Mouse (Mus musculus): Measurements from ENCODE around the gene Krtcap2.
"Not testable (repeated sequence)": the region's sequence is repeated elsewhere in the genome, so short reads cannot be mapped to it uniquely, and the experiment has no call there.

Krtcap2 gene

GRCm38 (mm10) chr3:89245688-89246171 lies at the start of gene Krtcap2:
Krtcap2 (plus strand) TSS chr3:89245966.
- DNase-seq (ENCODE audit: low spot score in 2 of 2), result no peak

- peak; percentile 88 to 93 for DNase-seq (ENCODE audit: low spot score in 2 of 2)
These were observed 49.5 kb upstream of the Krtcap2 start for GRCm38 (mm10) chr3:89195979-89196877.

- DNase-seq (ENCODE audit: low spot score in 2 of 2), result no peak
These were observed 45.9 kb upstream of the Krtcap2 start for GRCm38 (mm10) chr3:89199839-89200238.

- peak; percentile 75 to 87 for DNase-seq (ENCODE audit: low spot score in 2 of 2)
These were observed 43.3 kb upstream of the Krtcap2 start, which contains the start of gene Gba for GRCm38 (mm10) chr3:89202253-89203141. Gba (plus strand) TSS chr3:89202928.

- DNase-seq (ENCODE audit: low spot score in 2 of 2), result no peak
These were observed 42.6 kb upstream of the Krtcap2 start for GRCm38 (mm10) chr3:89203142-89203514.

- no peak for DNase-seq (ENCODE audit: low spot score in 2 of 2)
These were observed 39.7 kb upstream of the Krtcap2 start for GRCm38 (mm10) chr3:89206079-89206478.

GRCm38 (mm10) chr3:89206695-89207094 lies 39.1 kb upstream of the Krtcap2 start:
- DNase-seq (ENCODE audit: low spot score in 2 of 2), result no peak

- DNase-seq (ENCODE audit: low spot score in 2 of 2), result no peak
These were observed 37.6 kb upstream of the Krtcap2 start for GRCm38 (mm10) chr3:89208075-89208657.

- no peak for DNase-seq (ENCODE audit: low spot score in 2 of 2)
These were observed 37.0 kb upstream of the Krtcap2 start for GRCm38 (mm10) chr3:89208736-89209135.

- no peak for DNase-seq (ENCODE audit: low spot score in 2 of 2)
These were observed 36.0 kb upstream of the Krtcap2 start for GRCm38 (mm10) chr3:89209731-89210130.

- DNase-seq (ENCODE audit: low spot score in 2 of 2), result no peak
These were observed 35.6 kb upstream of the Krtcap2 start for GRCm38 (mm10) chr3:89210162-89210561.

GRCm38 (mm10) chr3:89210731-89211130 lies 35.0 kb upstream of the Krtcap2 start:
- no peak for DNase-seq (ENCODE audit: low spot score in 2 of 2)

GRCm38 (mm10) chr3:89213803-89214530 lies 31.8 kb upstream of the Krtcap2 start:
- peak; percentile 93 to 96 for DNase-seq (ENCODE audit: low spot score in 2 of 2)

- no peak for DNase-seq (ENCODE audit: low spot score in 2 of 2)
These were observed 30.9 kb upstream of the Krtcap2 start, which contains the start of gene Thbs3 for GRCm38 (mm10) chr3:89214681-89215411. Thbs3 (plus strand) TSS chr3:89215180.

- DNase-seq (ENCODE audit: low spot score in 2 of 2), result peak; percentile 62 to 86
These were observed 29.9 kb upstream of the Krtcap2 start for GRCm38 (mm10) chr3:89215853-89216252.

GRCm38 (mm10) chr3:89216407-89216806 lies 29.4 kb upstream of the Krtcap2 start:
- DNase-seq (ENCODE audit: low spot score in 2 of 2), result not testable (repeated sequence)

- DNase-seq (ENCODE audit: low spot score in 2 of 2), result no peak
These were observed 27.5 kb upstream of the Krtcap2 start for GRCm38 (mm10) chr3:89218271-89218670.

GRCm38 (mm10) chr3:89219546-89219945 lies 26.2 kb upstream of the Krtcap2 start:
- DNase-seq (ENCODE audit: low spot score in 2 of 2), result no peak

- no peak for DNase-seq (ENCODE audit: low spot score in 2 of 2)
These were observed 24.6 kb upstream of the Krtcap2 start for GRCm38 (mm10) chr3:89221167-89221566.

GRCm38 (mm10) chr3:89224796-89225195 lies 21.0 kb upstream of the Krtcap2 start:
- no peak for DNase-seq (ENCODE audit: low spot score in 2 of 2)
